Mouse (Mus musculus): Measurements from ENCODE around the gene Gse1. TPM values are rescaled to one million over a fixed set of nuclear protein-coding genes. Genes with fewer than 3 reads are reported as not detected.
A peak's percentile ranks its signal among the peaks of the same experiment; 100 is the strongest.

Gene Gse1
- polyA plus RNA-seq, 1 experiment from 2014 or later: 6.4 TPM

GRCm38 (mm10) chr8:120429116-120429515 is 200.9 kb downstream of the Gse1 start:
- no peaks in the 10 kb centered on the region for H3K9me3 ChIP-seq (ENCODE audit: control insufficient read depth)
- H3K27me3 ChIP-seq (replicated peaks; ENCODE audit: control insufficient read depth, insufficient read depth, low read length): no peaks in the 10 kb centered on the region
- H3K4me3 ChIP-seq (ENCODE audit: low read depth, low read length): no peak overlapping the region
- no peaks in the 10 kb centered on the region for H3K36me3 ChIP-seq (ENCODE audit: control insufficient read depth, insufficient read depth)
- H3K9ac ChIP-seq (ENCODE audit: low read depth, low read length): no peak overlapping the region
- WGBS: 92% methylated on average over 1 of the region's 1 CpGs
- H3K4me1 ChIP-seq (replicated peaks; ENCODE audit: control insufficient read depth, insufficient read depth, low read length): no peaks in the 10 kb centered on the region
- no peak overlapping the region for H3K4me2 ChIP-seq (replicated peaks; ENCODE audit: low read depth)
- no peak overlapping the region for H3K27ac ChIP-seq (ENCODE audit: low read depth, low read length)
- no peak for TF ChIP-seq CTCF (IDR thresholded peaks at IDR 0.05; ENCODE audit: low read depth)
- no peak for ATAC-seq

- Histone ChIP-seq H3K4me3 (ENCODE audit: low read depth, low read length) (no peak overlapping the region), H3K4me1 (replicated peaks; ENCODE audit: control insufficient read depth, insufficient read depth, low read length) (no peaks in the 10 kb centered on the region; the same call in 1 of the 2 replicates), H3K27ac (ENCODE audit: low read depth, low read length) (no peak overlapping the region), H3K9me3 (ENCODE audit: control insufficient read depth) (no peaks in the 10 kb centered on the region), H3K9ac (ENCODE audit: low read depth, low read length) (no peak overlapping the region), H3K27me3 (replicated peaks; ENCODE audit: control insufficient read depth, insufficient read depth, low read length) (no peaks in the 10 kb centered on the region), H3K36me3 (ENCODE audit: control insufficient read depth, insufficient read depth) (no peaks in the 10 kb centered on the region), H3K4me2 (replicated peaks; ENCODE audit: low read depth) (no peak overlapping the region)
- no peak for ATAC-seq
- WGBS: 85% methylated on average over 12 of the region's 12 CpGs
- no peak for TF ChIP-seq CTCF (IDR thresholded peaks at IDR 0.05; ENCODE audit: low read depth)
Observed at GRCm38 (mm10) chr8:120431042-120431441, 202.8 kb downstream of the Gse1 start.

- Histone ChIP-seq H3K4me1 (replicated peaks; ENCODE audit: control insufficient read depth, insufficient read depth, low read length) (peaks cover 2% of the 10 kb centered on the region; the same call in 1 of the 2 replicates), H3K9me3 (ENCODE audit: control insufficient read depth) (no peaks in the 10 kb centered on the region), H3K4me3 (ENCODE audit: low read depth, low read length) (no peak overlapping the region), H3K36me3 (ENCODE audit: control insufficient read depth, insufficient read depth) (no peaks in the 10 kb centered on the region), H3K27me3 (replicated peaks; ENCODE audit: control insufficient read depth, insufficient read depth, low read length) (no peaks in the 10 kb centered on the region), H3K9ac (ENCODE audit: low read depth, low read length) (no peak overlapping the region), H3K27ac (ENCODE audit: low read depth, low read length) (no peak overlapping the region), H3K4me2 (replicated peaks; ENCODE audit: low read depth) (no peak overlapping the region)
- WGBS: 76% methylated on average over 7 of the region's 7 CpGs
- no peak for ATAC-seq
- no peak for TF ChIP-seq CTCF (IDR thresholded peaks at IDR 0.05; ENCODE audit: low read depth)
Observed at GRCm38 (mm10) chr8:120432438-120432837, 204.2 kb downstream of the Gse1 start.

GRCm38 (mm10) chr8:120433143-120433542 is 204.9 kb downstream of the Gse1 start:
- no peak for ATAC-seq

GRCm38 (mm10) chr8:120433734-120434133 is 205.5 kb downstream of the Gse1 start:
- Histone ChIP-seq H3K9me3 (ENCODE audit: control insufficient read depth) (no peaks in the 10 kb centered on the region), H3K4me2 (replicated peaks; ENCODE audit: low read depth) (no peak overlapping the region), H3K4me3 (ENCODE audit: low read depth, low read length) (no peak overlapping the region), H3K9ac (ENCODE audit: low read depth, low read length) (no peak overlapping the region), H3K4me1 (replicated peaks; ENCODE audit: control insufficient read depth, insufficient read depth, low read length) (peaks cover 2% of the 10 kb centered on the region; the same call in 1 of the 2 replicates), H3K27me3 (replicated peaks; ENCODE audit: control insufficient read depth, insufficient read depth, low read length) (no peaks in the 10 kb centered on the region), H3K27ac (ENCODE audit: low read depth, low read length) (no peak overlapping the region), H3K36me3 (ENCODE audit: control insufficient read depth, insufficient read depth) (no peaks in the 10 kb centered on the region)
- peak; percentile 61 for TF ChIP-seq CTCF (IDR thresholded peaks at IDR 0.05; ENCODE audit: low read depth)
- ATAC-seq: no peak
- WGBS: 100% methylated on average over 1 of the region's 1 CpGs

More at GRCm38 (mm10) chr8:120433143-120433542, 204.9 kb downstream of the Gse1 start:
- H3K4me3 ChIP-seq (ENCODE audit: low read depth, low read length): no peak overlapping the region
- no peaks in the 10 kb centered on the region for H3K36me3 ChIP-seq (ENCODE audit: control insufficient read depth, insufficient read depth)
- peaks cover 2% of the 10 kb centered on the region; the same call in 1 of the 2 replicates for H3K4me1 ChIP-seq (replicated peaks; ENCODE audit: control insufficient read depth, insufficient read depth, low read length)
- H3K9me3 ChIP-seq (ENCODE audit: control insufficient read depth): no peaks in the 10 kb centered on the region
- no peak for TF ChIP-seq CTCF (IDR thresholded peaks at IDR 0.05; ENCODE audit: low read depth)
- H3K27me3 ChIP-seq (replicated peaks; ENCODE audit: control insufficient read depth, insufficient read depth, low read length): no peaks in the 10 kb centered on the region
- H3K27ac ChIP-seq (ENCODE audit: low read depth, low read length): no peak overlapping the region
- H3K9ac ChIP-seq (ENCODE audit: low read depth, low read length): no peak overlapping the region
- H3K4me2 ChIP-seq (replicated peaks; ENCODE audit: low read depth): no peak overlapping the region
- 88% methylated on average over 7 of the region's 7 CpGs for WGBS

- H3K4me3 ChIP-seq (ENCODE audit: low read depth, low read length): no peak overlapping the region
- H3K27me3 ChIP-seq (replicated peaks; ENCODE audit: control insufficient read depth, insufficient read depth, low read length): no peaks in the 10 kb centered on the region
- ATAC-seq: no peak
- no peak overlapping the region for H3K27ac ChIP-seq (ENCODE audit: low read depth, low read length)
- H3K36me3 ChIP-seq (ENCODE audit: control insufficient read depth, insufficient read depth): no peaks in the 10 kb centered on the region
- no peak overlapping the region for H3K9ac ChIP-seq (ENCODE audit: low read depth, low read length)
- no peak overlapping the region for H3K4me2 ChIP-seq (replicated peaks; ENCODE audit: low read depth)
- TF ChIP-seq CTCF (IDR thresholded peaks at IDR 0.05; ENCODE audit: low read depth): no peak
- 88% methylated on average over 15 of the region's 15 CpGs for WGBS
- H3K4me1 ChIP-seq (replicated peaks; ENCODE audit: control insufficient read depth, insufficient read depth, low read length): peaks cover 2% of the 10 kb centered on the region; the same call in 1 of the 2 replicates
- no peaks in the 10 kb centered on the region for H3K9me3 ChIP-seq (ENCODE audit: control insufficient read depth)
Observed at GRCm38 (mm10) chr8:120435781-120436180, 207.5 kb downstream of the Gse1 start.
